Mouse (Mus musculus) liver, embryonic 12.5 days (tissue): ENCODE data around the gene Clcn2. TPM values are rescaled to one million over a fixed set of nuclear protein-coding genes. Genes with fewer than 3 reads are reported as not detected.

ENCODE experiments used
- ATAC-seq: fragments of 200-750 bp; cut with Nextera tagmentation; 2 replicates; pipeline ENCODE4 v1.8.0; 2017; ENCODE audit warnings: moderate number of reproducible peaks, mild to moderate bottlenecking, moderate library complexity
- H3K27ac ChIP-seq: fragments of 300-500 bp; sonication (generic); 2 replicates; pipeline ENCODE4 v1.5.1; 2016; ENCODE audit warnings: mild to moderate bottlenecking
- H3K27me3 ChIP-seq: fragments of 300-500 bp; sonication (generic); replicated peaks from 2 replicates; pipeline ENCODE4 v1.6.1; 2016; ENCODE audit warnings: mild to moderate bottlenecking, moderate library complexity
- H3K36me3 ChIP-seq: fragments of 300-500 bp; sonication (generic); 2 replicates; pipeline ENCODE4 v1.6.1; 2016; ENCODE audit warnings: mild to moderate bottlenecking, moderate library complexity
- H3K4me1 ChIP-seq: fragments of 300-500 bp; sonication (generic); 2 replicates; pipeline ENCODE4 v1.6.1; 2016
- H3K4me2 ChIP-seq: fragments of 300-500 bp; sonication (generic); 2 replicates; pipeline ENCODE4 v1.6.1; 2016; ENCODE audit warnings: mild to moderate bottlenecking, moderate library complexity
- H3K4me3 ChIP-seq: fragments of 300-500 bp; sonication (generic); 2 replicates; pipeline ENCODE4 v1.5.1; 2016; ENCODE audit warnings: mild to moderate bottlenecking, moderate library complexity
- H3K9ac ChIP-seq: fragments of 300-500 bp; sonication (generic); 2 replicates; pipeline ENCODE4 v1.6.1; 2016; ENCODE audit warnings: mild to moderate bottlenecking, moderate library complexity
- H3K9me3 ChIP-seq: fragments of 300-500 bp; sonication (generic); replicated peaks from 2 replicates; pipeline ENCODE4 v1.6.1; 2016; ENCODE audit warnings: mild to moderate bottlenecking, moderate library complexity
- WGBS: fragments of 180-500 bp; shearing (Covaris S2); methylation state at CpG from one replicate; pipeline ENCODE4 v1.1.7; 2016; ENCODE audit not compliant: insufficient replicate concordance; 5-methylcytosine and 5-hydroxymethylcytosine counted together
- polyA plus RNA-seq: library from polyadenylated mRNA; unstranded; fragments of >200 nt; fragmentation: Nextera tagmentation; extraction: Ambion mirVana; gene quantifications from 2 replicates; pipeline ENCODE4 v1.2.1, GENCODE M21; 2016

Gene Clcn2
- polyA plus RNA-seq, 1 experiment from 2014 or later, result 14.5 TPM

- peak; percentile 44 for ATAC-seq
- Histone ChIP-seq H3K4me2 (peak within 1 kb of the TSS; percentile 73), H3K9ac (peak within 1 kb of the TSS; percentile 52), H3K4me1 (peaks cover 21% of the 10 kb centered on the region), H3K4me3 (peak within 1 kb of the TSS; percentile 51), H3K9me3 (no peaks in the 10 kb centered on the region), H3K36me3 (no peaks in the 10 kb centered on the region), H3K27me3 (peaks cover 96% of the 10 kb centered on the region), H3K27ac (no peak within 1 kb of the TSS)
- 1% methylated on average over 61 of the region's 70 CpGs for WGBS
Observed at GRCm38 (mm10) chr16:20732925-20733730, 15.6 kb upstream of the Clcn2 start, which contains the start of gene Chrd. Gene Chrd, plus strand, starts transcription at chr16:20733127.

GRCm38 (mm10) chr16:20732251-20732924 is 14.8 kb upstream of the Clcn2 start:
- Histone ChIP-seq H3K9me3 (no peaks in the 10 kb centered on the region), H3K27me3 (peaks cover 90% of the 10 kb centered on the region), H3K4me3 (peak overlapping the region; percentile 51), H3K4me2 (peak overlapping the region; percentile 73), H3K36me3 (no peaks in the 10 kb centered on the region), H3K27ac (no peak overlapping the region), H3K4me1 (peaks cover 21% of the 10 kb centered on the region), H3K9ac (peak overlapping the region; percentile 52)
- WGBS, result 3% methylated on average over 30 of the region's 30 CpGs
- no peak for ATAC-seq

GRCm38 (mm10) chr16:20731688-20732087 is 14.1 kb upstream of the Clcn2 start:
- no peaks in the 10 kb centered on the region for H3K9me3 ChIP-seq
- peaks cover 21% of the 10 kb centered on the region for H3K4me1 ChIP-seq
- no peak overlapping the region for H3K27ac ChIP-seq
- H3K9ac ChIP-seq, result no peak overlapping the region
- ATAC-seq, result no peak
- H3K27me3 ChIP-seq, result peaks cover 89% of the 10 kb centered on the region
- H3K4me3 ChIP-seq, result no peak overlapping the region
- WGBS, result 53% methylated on average over 5 of the region's 5 CpGs
- H3K4me2 ChIP-seq, result no peak overlapping the region
- no peaks in the 10 kb centered on the region for H3K36me3 ChIP-seq

GRCm38 (mm10) chr16:20730293-20730711 is 12.8 kb upstream of the Clcn2 start:
- peaks cover 21% of the 10 kb centered on the region for H3K4me1 ChIP-seq
- no peak overlapping the region for H3K9ac ChIP-seq
- no peaks in the 10 kb centered on the region for H3K36me3 ChIP-seq
- peaks cover 89% of the 10 kb centered on the region for H3K27me3 ChIP-seq
- ATAC-seq, result peak; percentile 59
- H3K4me3 ChIP-seq, result peak overlapping the region; percentile 11; the same call in 1 of the 2 replicates
- no peaks in the 10 kb centered on the region for H3K9me3 ChIP-seq
- peak overlapping the region; percentile 34 for H3K4me2 ChIP-seq
- 27% methylated on average over 5 of the region's 5 CpGs for WGBS
- H3K27ac ChIP-seq, result no peak overlapping the region

GRCm38 (mm10) chr16:20726384-20726783 is 8.8 kb upstream of the Clcn2 start:
- 47% methylated on average over 1 of the region's 1 CpGs for WGBS

GRCm38 (mm10) chr16:20725750-20726149 is 8.2 kb upstream of the Clcn2 start:
- 55% methylated on average over 4 of the region's 4 CpGs for whole genome bisulfite sequencing
- H3K4me3 ChIP-seq, result no peak overlapping the region

More at GRCm38 (mm10) chr16:20726384-20726783, 8.8 kb upstream of the Clcn2 start:
- Histone ChIP-seq H3K27ac (no peak overlapping the region), H3K4me3 (no peak overlapping the region), H3K36me3 (peaks cover 13% of the 10 kb centered on the region), H3K4me2 (no peak overlapping the region), H3K27me3 (peaks cover 52% of the 10 kb centered on the region), H3K4me1 (no peaks in the 10 kb centered on the region), H3K9me3 (no peaks in the 10 kb centered on the region), H3K9ac (no peak overlapping the region)
- no peak for ATAC-seq

GRCm38 (mm10) chr16:20725321-20725720 is 7.8 kb upstream of the Clcn2 start:
- Histone ChIP-seq H3K36me3 (peaks cover 24% of the 10 kb centered on the region), H3K27me3 (peaks cover 41% of the 10 kb centered on the region), H3K4me3 (no peak overlapping the region), H3K4me1 (no peaks in the 10 kb centered on the region), H3K9me3 (no peaks in the 10 kb centered on the region), H3K27ac (no peak overlapping the region), H3K4me2 (no peak overlapping the region), H3K9ac (0 out of 2 replicates have a peak overlapping the region, but pooled peaks have one; percentile 8)
- 71% methylated on average over 7 of the region's 7 CpGs for WGBS
- ATAC-seq, result no peak

More at GRCm38 (mm10) chr16:20725750-20726149, 8.2 kb upstream of the Clcn2 start:
- no peaks in the 10 kb centered on the region for H3K4me1 ChIP-seq
- H3K4me2 ChIP-seq, result no peak overlapping the region
- H3K9me3 ChIP-seq, result no peaks in the 10 kb centered on the region
- H3K27me3 ChIP-seq, result peaks cover 45% of the 10 kb centered on the region
- H3K27ac ChIP-seq, result no peak overlapping the region
- ATAC-seq, result no peak
- no peak overlapping the region for H3K9ac ChIP-seq
- peaks cover 20% of the 10 kb centered on the region for H3K36me3 ChIP-seq

GRCm38 (mm10) chr16:20724338-20724748 is 6.8 kb upstream of the Clcn2 start:
- Histone ChIP-seq H3K4me2 (no peak overlapping the region), H3K9me3 (no peaks in the 10 kb centered on the region), H3K27me3 (peaks cover 32% of the 10 kb centered on the region), H3K4me3 (no peak overlapping the region), H3K9ac (no peak overlapping the region), H3K4me1 (no peaks in the 10 kb centered on the region), H3K27ac (no peak overlapping the region), H3K36me3 (peaks cover 31% of the 10 kb centered on the region)
- 29% methylated on average over 5 of the region's 5 CpGs for WGBS
- ATAC-seq, result peak; percentile 59

- Histone ChIP-seq H3K4me2 (no peak overlapping the region), H3K4me3 (no peak overlapping the region), H3K9me3 (no peaks in the 10 kb centered on the region), H3K27me3 (peaks cover 23% of the 10 kb centered on the region), H3K9ac (no peak overlapping the region), H3K36me3 (peaks cover 31% of the 10 kb centered on the region), H3K4me1 (peaks cover 7% of the 10 kb centered on the region), H3K27ac (no peak overlapping the region)
- no peak for ATAC-seq
- WGBS, result 56% methylated on average over 4 of the region's 4 CpGs
Observed at GRCm38 (mm10) chr16:20723247-20723646, 5.7 kb upstream of the Clcn2 start.

GRCm38 (mm10) chr16:20722736-20723135 is 5.2 kb upstream of the Clcn2 start:
- ATAC-seq, result no peak
- Histone ChIP-seq H3K27ac (no peak overlapping the region), H3K4me2 (no peak overlapping the region), H3K36me3 (peaks cover 31% of the 10 kb centered on the region), H3K9ac (no peak overlapping the region), H3K4me3 (no peak overlapping the region), H3K9me3 (no peaks in the 10 kb centered on the region), H3K4me1 (peaks cover 7% of the 10 kb centered on the region), H3K27me3 (peaks cover 22% of the 10 kb centered on the region)
- WGBS, result 68% methylated on average over 4 of the region's 4 CpGs

GRCm38 (mm10) chr16:20721808-20722207 is 4.3 kb upstream of the Clcn2 start:
- Histone ChIP-seq H3K27me3 (peaks cover 17% of the 10 kb centered on the region), H3K9ac (no peak overlapping the region), H3K36me3 (peaks cover 31% of the 10 kb centered on the region), H3K9me3 (no peaks in the 10 kb centered on the region), H3K4me3 (no peak overlapping the region), H3K27ac (no peak overlapping the region), H3K4me1 (peaks cover 13% of the 10 kb centered on the region), H3K4me2 (no peak overlapping the region)
- no peak for ATAC-seq
- WGBS, result 71% methylated on average over 10 of the region's 10 CpGs
